Mouse (Mus musculus): ENCODE measurements at regions not wholly inside any gene's neighbourhood (a gene's known extent, or its start where the extent isn't known, plus 50 kb on each side); places are given as distances from the start of the nearest gene placed in this dataset. TPM values are rescaled to one million over a fixed set of nuclear protein-coding genes. Genes with fewer than 3 reads are reported as not detected.

Small RNA genes in the stretch of these regions (microRNA-seq; reads per million reads assigned to microRNA genes)
- not detected for gene Gm26052
